Mouse (Mus musculus) embryonic facial prominence, embryonic 13.5 days (tissue): Measurements from ENCODE around the gene Ppm1h. TPM values are rescaled to one million over a fixed set of nuclear protein-coding genes. Genes with fewer than 3 reads are reported as not detected.

Experiments used
- ATAC-seq: fragments of 200-750 bp; cut with Nextera tagmentation; 2 replicates; pipeline ENCODE4 v1.8.0; 2017; ENCODE audit warnings: low read depth; ENCODE audit not compliant: insufficient number of reproducible peaks, insufficient read depth, low FRiP score, low TSS enrichment
- H3K27ac ChIP-seq: fragments of 300-500 bp; sonication (generic); 2 replicates; pipeline ENCODE4 v1.5.1; 2015; ENCODE audit warnings: moderate library complexity, mild to moderate bottlenecking, inconsistent platforms
- H3K27me3 ChIP-seq: fragments of 300-500 bp; sonication (generic); 2 replicates; pipeline ENCODE4 v1.6.1; 2015; ENCODE audit warnings: mild to moderate bottlenecking, inconsistent platforms
- H3K36me3 ChIP-seq: fragments of 300-500 bp; sonication (generic); 2 replicates; pipeline ENCODE4 v1.6.1; 2015; ENCODE audit warnings: mild to moderate bottlenecking, inconsistent platforms
- H3K4me1 ChIP-seq: fragments of 300-500 bp; sonication (generic); 2 replicates; pipeline ENCODE4 v1.6.1; 2015; ENCODE audit warnings: inconsistent platforms
- H3K4me2 ChIP-seq: fragments of 300-500 bp; sonication (generic); 2 replicates; pipeline ENCODE4 v1.6.1; 2015; ENCODE audit warnings: moderate library complexity, mild to moderate bottlenecking, inconsistent platforms
- H3K4me3 ChIP-seq: fragments of 300-500 bp; sonication (generic); 2 replicates; pipeline ENCODE4 v1.5.1; 2015; ENCODE audit warnings: mild to moderate bottlenecking, inconsistent platforms
- H3K9ac ChIP-seq: fragments of 300-500 bp; sonication (generic); 2 replicates; pipeline ENCODE4 v1.6.1; 2015; ENCODE audit warnings: mild to moderate bottlenecking, inconsistent platforms
- H3K9me3 ChIP-seq: fragments of 300-500 bp; sonication (generic); 2 replicates; pipeline ENCODE4 v1.6.1; 2016; ENCODE audit warnings: inconsistent platforms
- WGBS: fragments of 180-500 bp; shearing (Covaris S2); methylation state at CpG from one replicate; pipeline ENCODE4 v1.1.7; 2015; ENCODE audit warnings: mixed read lengths; 5-methylcytosine and 5-hydroxymethylcytosine counted together
- polyA plus RNA-seq: library from polyadenylated mRNA; unstranded; fragments of >200 nt; fragmentation: Nextera tagmentation; extraction: Ambion mirVana; gene quantifications from 2 replicates; pipeline ENCODE4 v1.2.1, GENCODE M21; 2015

Gene Ppm1h
- polyA plus RNA-seq, 1 experiment from 2014 or later, result 4.0 TPM

GRCm38 (mm10) chr10:122870848-122871494 lies 192.4 kb downstream of the Ppm1h start:
- no peaks in the 10 kb centered on the region for H3K9me3 ChIP-seq
- no peak overlapping the region for H3K9ac ChIP-seq
- H3K4me1 ChIP-seq, result no peaks in the 10 kb centered on the region; the same call in 1 of the 2 replicates
- H3K36me3 ChIP-seq, result no peaks in the 10 kb centered on the region
- H3K27ac ChIP-seq, result peak overlapping the region; percentile 55
- H3K4me3 ChIP-seq, result no peak overlapping the region
- ATAC-seq, result no peak
- H3K27me3 ChIP-seq, result no peaks in the 10 kb centered on the region
- WGBS, result 79% methylated on average over 3 of the region's 3 CpGs
- no peak overlapping the region for H3K4me2 ChIP-seq

GRCm38 (mm10) chr10:122872720-122873119 lies 194.2 kb downstream of the Ppm1h start:
- H3K27ac ChIP-seq, result no peak overlapping the region
- H3K9me3 ChIP-seq, result no peaks in the 10 kb centered on the region
- H3K4me3 ChIP-seq, result no peak overlapping the region
- 76% methylated on average over 8 of the region's 8 CpGs for WGBS
- peaks cover 10% of the 10 kb centered on the region for H3K4me1 ChIP-seq
- H3K9ac ChIP-seq, result no peak overlapping the region
- no peaks in the 10 kb centered on the region for H3K36me3 ChIP-seq
- H3K27me3 ChIP-seq, result no peaks in the 10 kb centered on the region
- ATAC-seq, result no peak
- no peak overlapping the region for H3K4me2 ChIP-seq

- no peaks in the 10 kb centered on the region for H3K9me3 ChIP-seq
- peaks cover 22% of the 10 kb centered on the region for H3K4me1 ChIP-seq
- H3K27ac ChIP-seq, result peak overlapping the region; percentile 55
- 75% methylated on average over 4 of the region's 4 CpGs for WGBS
- H3K27me3 ChIP-seq, result no peaks in the 10 kb centered on the region
- H3K9ac ChIP-seq, result no peak overlapping the region
- H3K4me3 ChIP-seq, result no peak overlapping the region
- H3K4me2 ChIP-seq, result no peak overlapping the region
- ATAC-seq, result no peak
- no peaks in the 10 kb centered on the region for H3K36me3 ChIP-seq
Measured at GRCm38 (mm10) chr10:122876964-122877363, 198.4 kb downstream of the Ppm1h start.

GRCm38 (mm10) chr10:122877436-122877835 lies 198.9 kb downstream of the Ppm1h start:
- Histone ChIP-seq H3K27ac (peak overlapping the region; percentile 55; the same call in 1 of the 2 replicates), H3K9ac (no peak overlapping the region), H3K4me1 (peaks cover 22% of the 10 kb centered on the region), H3K9me3 (no peaks in the 10 kb centered on the region), H3K27me3 (no peaks in the 10 kb centered on the region), H3K4me2 (no peak overlapping the region), H3K4me3 (no peak overlapping the region), H3K36me3 (no peaks in the 10 kb centered on the region)
- no peak for ATAC-seq
- 45% methylated on average over 2 of the region's 2 CpGs for WGBS

- WGBS, result 83% methylated on average over 10 of the region's 10 CpGs
- no peaks in the 10 kb centered on the region for H3K9me3 ChIP-seq
- no peaks in the 10 kb centered on the region for H3K36me3 ChIP-seq
- no peaks in the 10 kb centered on the region for H3K27me3 ChIP-seq
- no peak for ATAC-seq
- H3K4me2 ChIP-seq, result no peak overlapping the region
- no peak overlapping the region for H3K9ac ChIP-seq
- H3K27ac ChIP-seq, result no peak overlapping the region
- peaks cover 51% of the 10 kb centered on the region for H3K4me1 ChIP-seq
- H3K4me3 ChIP-seq, result no peak overlapping the region
Measured at GRCm38 (mm10) chr10:122881456-122881855, 202.9 kb downstream of the Ppm1h start.

- 58% methylated on average over 4 of the region's 4 CpGs for WGBS
- H3K4me1 ChIP-seq, result peaks cover 54% of the 10 kb centered on the region
- H3K27ac ChIP-seq, result no peak overlapping the region
Measured at GRCm38 (mm10) chr10:122882614-122883013, 204.1 kb downstream of the Ppm1h start.

GRCm38 (mm10) chr10:122883823-122884743 lies 205.5 kb downstream of the Ppm1h start:
- H3K27ac ChIP-seq, result peak overlapping the region; percentile 92

More at GRCm38 (mm10) chr10:122882614-122883013, 204.1 kb downstream of the Ppm1h start:
- no peak overlapping the region for H3K4me2 ChIP-seq
- H3K9ac ChIP-seq, result no peak overlapping the region
- no peak overlapping the region for H3K4me3 ChIP-seq
- no peaks in the 10 kb centered on the region for H3K36me3 ChIP-seq
- ATAC-seq, result no peak
- H3K9me3 ChIP-seq, result no peaks in the 10 kb centered on the region
- no peaks in the 10 kb centered on the region for H3K27me3 ChIP-seq

GRCm38 (mm10) chr10:122885301-122885700 lies 206.7 kb downstream of the Ppm1h start:
- no peaks in the 10 kb centered on the region for H3K27me3 ChIP-seq

More at GRCm38 (mm10) chr10:122883823-122884743, 205.5 kb downstream of the Ppm1h start:
- Histone ChIP-seq H3K4me3 (0 out of 2 replicates have a peak overlapping the region, but pooled peaks have one; percentile 6), H3K9me3 (no peaks in the 10 kb centered on the region), H3K4me2 (peak overlapping the region; percentile 39), H3K36me3 (no peaks in the 10 kb centered on the region), H3K9ac (peak overlapping the region; percentile 67), H3K4me1 (peaks cover 56% of the 10 kb centered on the region), H3K27me3 (no peaks in the 10 kb centered on the region)
- ATAC-seq, result peak; percentile 65
- 11% methylated on average over 15 of the region's 15 CpGs for WGBS

GRCm38 (mm10) chr10:122886055-122886915 lies 207.7 kb downstream of the Ppm1h start:
- peaks cover 77% of the 10 kb centered on the region for H3K4me1 ChIP-seq
- H3K9me3 ChIP-seq, result no peaks in the 10 kb centered on the region
- peak overlapping the region; percentile 67 for H3K9ac ChIP-seq
- H3K27ac ChIP-seq, result peak overlapping the region; percentile 98
- no peak; the same call in 1 of the 2 replicates for ATAC-seq
- H3K4me2 ChIP-seq, result peak overlapping the region; percentile 54
- WGBS, result 2% methylated on average over 26 of the region's 26 CpGs
- no peaks in the 10 kb centered on the region for H3K36me3 ChIP-seq
- no peaks in the 10 kb centered on the region for H3K27me3 ChIP-seq
- peak overlapping the region; percentile 24 for H3K4me3 ChIP-seq

More at GRCm38 (mm10) chr10:122885301-122885700, 206.7 kb downstream of the Ppm1h start:
- Histone ChIP-seq H3K9me3 (no peaks in the 10 kb centered on the region), H3K4me1 (peaks cover 67% of the 10 kb centered on the region), H3K27ac (peak overlapping the region; percentile 92), H3K36me3 (no peaks in the 10 kb centered on the region), H3K4me2 (no peak overlapping the region), H3K4me3 (no peak overlapping the region), H3K9ac (no peak overlapping the region; the same call in 1 of the 2 replicates)
- ATAC-seq, result no peak
- WGBS, result 79% methylated on average over 5 of the region's 5 CpGs

- Histone ChIP-seq H3K27me3 (no peaks in the 10 kb centered on the region), H3K4me3 (peak overlapping the region; percentile 24; the same call in 1 of the 2 replicates)
- ATAC-seq, result no peak
Measured at GRCm38 (mm10) chr10:122886916-122887527, 208.5 kb downstream of the Ppm1h start.

More at GRCm38 (mm10) chr10:122886916-122887527, 208.5 kb downstream of the Ppm1h start:
- Histone ChIP-seq H3K9me3 (no peaks in the 10 kb centered on the region), H3K4me2 (peak overlapping the region; percentile 54), H3K9ac (peak overlapping the region; percentile 67), H3K36me3 (no peaks in the 10 kb centered on the region), H3K27ac (peak overlapping the region; percentile 98), H3K4me1 (peaks cover 82% of the 10 kb centered on the region)
- WGBS, result 26% methylated on average over 14 of the region's 14 CpGs
